Comparison of ENCODE assay signal across 22 mouse cellular contexts in genomic region chr7:130634259-130634871, GRCm38 (mm10). TPM values are rescaled to one million over a fixed set of nuclear protein-coding genes. Genes with fewer than 3 reads are reported as not detected.
DNase-seq lines count a peak whose midpoint lies in the region; ATAC-seq and TF ChIP-seq lines count a peak whose summit lies in the region.
"Had no signal": no experiment of that assay in that cellular context is flagged by ENCODE, and none has a peak within 500 bp of the region (broad histone marks: within the 10 kb centered on the region; RNA-seq: fewer than 3 reads in every experiment).

No protein-coding gene starts in this region.

- no peak overlapping the region for H3K4me2 ChIP-seq in kidney, embryonic 14.5 days (replicated peaks; ENCODE audit: low read depth, low read length)
- H3K4me2 ChIP-seq in intestine, embryonic 15.5 days (replicated peaks): no peak overlapping the region
- no peak overlapping the region for H3K4me2 ChIP-seq in kidney, embryonic 16.5 days (replicated peaks; ENCODE audit: low read depth, low read length)
- no peak overlapping the region for H3K4me2 ChIP-seq in limb, embryonic 11.5 days (ENCODE audit: low read depth, severe bottlenecking)
- no peak overlapping the region for H3K4me2 ChIP-seq in hindbrain, embryonic 16.5 days (ENCODE audit: low read length)
- H3K4me2 ChIP-seq in lung, postnatal 0 days (replicated peaks; ENCODE audit: low read depth, low read length): no peak overlapping the region
- H3K4me2 ChIP-seq: hindbrain, embryonic 14.5 days; liver, embryonic 15.5 days; neural tube, embryonic 15.5 days had no signal

- no peak for TF ChIP-seq EP300 in lung, postnatal 0 days (IDR thresholded peaks at IDR 0.05)

- no peak overlapping the region for H3K27ac ChIP-seq in kidney, embryonic 14.5 days (ENCODE audit: low read depth, low read length)
- no peak overlapping the region for H3K27ac ChIP-seq in intestine, embryonic 15.5 days
- H3K27ac ChIP-seq in kidney, embryonic 16.5 days (ENCODE audit: low read length): no peak overlapping the region
- H3K27ac ChIP-seq in limb, embryonic 11.5 days (replicated peaks; ENCODE audit: low read depth, low read length): no peak overlapping the region
- H3K27ac ChIP-seq in hindbrain, embryonic 16.5 days (ENCODE audit: low read depth, low read length): no peak overlapping the region
- H3K27ac ChIP-seq in lung, postnatal 0 days (ENCODE audit: low read length): no peak overlapping the region
- H3K27ac ChIP-seq: hindbrain, embryonic 14.5 days; liver, embryonic 15.5 days; neural tube, embryonic 15.5 days had no signal

- WGBS in kidney, embryonic 14.5 days: 73% methylated on average over 4 of the region's 4 CpGs
- 68% methylated on average over 4 of the region's 4 CpGs for WGBS in intestine, embryonic 15.5 days
- 76% methylated on average over 4 of the region's 4 CpGs for WGBS in kidney, embryonic 16.5 days
- 84% methylated on average over 4 of the region's 4 CpGs for WGBS in limb, embryonic 11.5 days
- WGBS in hindbrain, embryonic 16.5 days: 93% methylated on average over 4 of the region's 4 CpGs
- WGBS in lung, postnatal 0 days: 76% methylated on average over 4 of the region's 4 CpGs

- H3K9me3 ChIP-seq in kidney, embryonic 14.5 days (ENCODE audit: control insufficient read depth, low read length): no peaks in the 10 kb centered on the region
- H3K9me3 ChIP-seq in intestine, embryonic 15.5 days: no peaks in the 10 kb centered on the region
- H3K9me3 ChIP-seq in kidney, embryonic 16.5 days (ENCODE audit: low read length): no peaks in the 10 kb centered on the region
- H3K9me3 ChIP-seq in limb, embryonic 11.5 days (ENCODE audit: control insufficient read depth, low read length): no peaks in the 10 kb centered on the region
- H3K9me3 ChIP-seq in hindbrain, embryonic 16.5 days (ENCODE audit: control insufficient read depth, low read length): no peaks in the 10 kb centered on the region
- H3K9me3 ChIP-seq in lung, postnatal 0 days (ENCODE audit: low read length): no peaks in the 10 kb centered on the region
- H3K9me3 ChIP-seq: liver, embryonic 15.5 days; neural tube, embryonic 15.5 days had no signal

- ATAC-seq in kidney, embryonic 14.5 days (ENCODE audit: low FRiP score, low TSS enrichment): no peak
- ATAC-seq in intestine, embryonic 15.5 days: peak; percentile 89
- 0 out of 2 replicates have a peak, but pooled peaks have one; percentile 46 for ATAC-seq in kidney, embryonic 16.5 days (ENCODE audit: low FRiP score, low TSS enrichment)
- ATAC-seq in limb, embryonic 11.5 days (ENCODE audit: insufficient number of reproducible peaks, low FRiP score, low TSS enrichment, low read depth): no peak
- ATAC-seq in hindbrain, embryonic 16.5 days: no peak
- ATAC-seq in lung, postnatal 0 days: no peak
- ATAC-seq: forebrain, embryonic 14.5 days had no signal

- no peaks in the 10 kb centered on the region for H3K36me3 ChIP-seq in kidney, embryonic 14.5 days (ENCODE audit: control insufficient read depth, insufficient read depth, low read length)
- H3K36me3 ChIP-seq in intestine, embryonic 15.5 days: no peaks in the 10 kb centered on the region
- H3K36me3 ChIP-seq in kidney, embryonic 16.5 days (ENCODE audit: insufficient read depth, low read length): no peaks in the 10 kb centered on the region
- no peaks in the 10 kb centered on the region for H3K36me3 ChIP-seq in limb, embryonic 11.5 days (ENCODE audit: control insufficient read depth, insufficient read depth, low read length)
- H3K36me3 ChIP-seq in hindbrain, embryonic 16.5 days (ENCODE audit: control insufficient read depth, insufficient read depth, low read length): no peaks in the 10 kb centered on the region
- H3K36me3 ChIP-seq in lung, postnatal 0 days (ENCODE audit: insufficient read depth, low read length): no peaks in the 10 kb centered on the region
- H3K36me3 ChIP-seq: liver, embryonic 15.5 days; neural tube, embryonic 15.5 days had no signal

- no peak overlapping the region for H3K9ac ChIP-seq in kidney, embryonic 14.5 days (ENCODE audit: low read depth, low read length)
- no peak overlapping the region for H3K9ac ChIP-seq in intestine, embryonic 15.5 days
- H3K9ac ChIP-seq in kidney, embryonic 16.5 days (replicated peaks; ENCODE audit: low read length): no peak overlapping the region
- 0 out of 2 replicates have a peak overlapping the region, but pooled peaks have one; percentile 17 for H3K9ac ChIP-seq in limb, embryonic 11.5 days (ENCODE audit: low read length)
- no peak overlapping the region for H3K9ac ChIP-seq in hindbrain, embryonic 16.5 days (ENCODE audit: low read depth, low read length)
- no peak overlapping the region for H3K9ac ChIP-seq in lung, postnatal 0 days (replicated peaks; ENCODE audit: low read depth)
- H3K9ac ChIP-seq: hindbrain, embryonic 14.5 days; liver, embryonic 15.5 days; neural tube, embryonic 15.5 days had no signal

- no peak for TF ChIP-seq CTCF in lung, postnatal 0 days (IDR thresholded peaks at IDR 0.05)

- no peaks in the 10 kb centered on the region for H3K27me3 ChIP-seq in kidney, embryonic 14.5 days (ENCODE audit: control insufficient read depth, insufficient read depth, low read length)
- no peaks in the 10 kb centered on the region for H3K27me3 ChIP-seq in intestine, embryonic 15.5 days (replicated peaks)
- no peaks in the 10 kb centered on the region for H3K27me3 ChIP-seq in kidney, embryonic 16.5 days (ENCODE audit: insufficient read depth, low read length)
- H3K27me3 ChIP-seq in limb, embryonic 11.5 days (ENCODE audit: control insufficient read depth, insufficient read depth, low read length): no peaks in the 10 kb centered on the region
- no peaks in the 10 kb centered on the region for H3K27me3 ChIP-seq in hindbrain, embryonic 16.5 days (replicated peaks; ENCODE audit: control insufficient read depth, insufficient read depth, low read length)
- no peaks in the 10 kb centered on the region for H3K27me3 ChIP-seq in lung, postnatal 0 days (replicated peaks; ENCODE audit: insufficient read depth, low read length)
- H3K27me3 ChIP-seq: liver, embryonic 15.5 days; neural tube, embryonic 15.5 days had no signal

- H3K4me3 ChIP-seq in kidney, embryonic 14.5 days (ENCODE audit: low read length): no peak overlapping the region
- no peak overlapping the region for H3K4me3 ChIP-seq in intestine, embryonic 15.5 days (replicated peaks)
- H3K4me3 ChIP-seq in kidney, embryonic 16.5 days (ENCODE audit: low read length): no peak overlapping the region
- no peak overlapping the region for H3K4me3 ChIP-seq in limb, embryonic 11.5 days (ENCODE audit: low read depth, low read length)
- no peak overlapping the region for H3K4me3 ChIP-seq in hindbrain, embryonic 16.5 days (ENCODE audit: low read length)
- no peak overlapping the region for H3K4me3 ChIP-seq in lung, postnatal 0 days (ENCODE audit: low read depth, low read length)
- H3K4me3 ChIP-seq: liver, embryonic 15.5 days; myocyte; neural tube, embryonic 15.5 days had no signal

- peak; percentile 82 for DNase-seq in kidney, adult 11 months
- DNase-seq in limb, embryonic 11.5 days (ENCODE audit: low spot score): no peak
- no peak for DNase-seq in cerebellum, postnatal 10 days
- no peak for DNase-seq in lung, postnatal 0 days (ENCODE audit: low spot score)
- DNase-seq: adrenal gland, postnatal 36 days; B cell, adult 2 months; cerebellum, adult 2 months; gastrocnemius, postnatal 25 days; heart, postnatal 10 days; layer of hippocampus, adult 9-11 months; lung, postnatal 10 days; midbrain, embryonic 14.5 days; thymus, postnatal 36 days had no signal

- H3K4me1 ChIP-seq in kidney, embryonic 14.5 days (ENCODE audit: control insufficient read depth, insufficient read depth, low read length): peaks cover 16% of the 10 kb centered on the region
- H3K4me1 ChIP-seq in intestine, embryonic 15.5 days (replicated peaks): peaks cover 16% of the 10 kb centered on the region
- peaks cover 26% of the 10 kb centered on the region for H3K4me1 ChIP-seq in kidney, embryonic 16.5 days (ENCODE audit: insufficient read depth, low read length)
- no peaks in the 10 kb centered on the region for H3K4me1 ChIP-seq in limb, embryonic 11.5 days (ENCODE audit: control insufficient read depth, insufficient read depth, low read length)
- H3K4me1 ChIP-seq in hindbrain, embryonic 16.5 days (ENCODE audit: control insufficient read depth, insufficient read depth, low read depth, low read length): no peaks in the 10 kb centered on the region; the same call in 1 of the 2 replicates
- peaks cover 4% of the 10 kb centered on the region; the same call in 1 of the 2 replicates for H3K4me1 ChIP-seq in lung, postnatal 0 days (ENCODE audit: insufficient read depth, low read depth, low read length)

RNA-seq across cellular contexts. Expression of gene Tacc2, which starts 57.1 kb away (rescaled TPM):
- polyA plus RNA-seq in kidney, embryonic 14.5 days (2014; fragmentation: Nextera tagmentation; extraction: Ambion mirVana): 24.4 and 41.5 TPM in 2 replicates
- polyA plus RNA-seq in intestine, embryonic 15.5 days (2015; fragmentation: Nextera tagmentation; extraction: Ambion mirVana): 27.2 and 27.8 TPM in 2 replicates
- 31.3 and 40.0 TPM in 2 replicates for polyA plus RNA-seq in kidney, embryonic 16.5 days (2015; fragmentation: Nextera tagmentation; extraction: Ambion mirVana)
- polyA plus RNA-seq in limb, embryonic 11.5 days (2014; fragmentation: Nextera tagmentation; extraction: Ambion mirVana): 34.7 and 40.0 TPM in 2 replicates
- polyA plus RNA-seq in hindbrain, embryonic 16.5 days (2015; fragmentation: Nextera tagmentation; extraction: Ambion mirVana): 49.7 and 57.8 TPM in 2 replicates
- 18.9 and 19.8 TPM in 2 replicates for polyA plus RNA-seq in lung, postnatal 0 days (2015; fragmentation: Nextera tagmentation; extraction: Ambion mirVana)

Comparison
In these comparisons a context has a peak if more than half of its experiments do, and no peak if none do; other contexts are left out.
1. ATAC-seq: peak in intestine, embryonic 15.5 days (single experiment) and kidney, embryonic 16.5 days (single experiment); none in kidney, embryonic 14.5 days (single experiment), limb, embryonic 11.5 days (single experiment), hindbrain, embryonic 16.5 days (single experiment) and lung, postnatal 0 days (single experiment).